Mouse (Mus musculus) heart, embryonic 15.5 days (tissue): ENCODE measurements at regions not wholly inside any gene's neighbourhood (a gene's known extent, or its start where the extent isn't known, plus 50 kb on each side); places are given as distances from the start of the nearest gene placed in this dataset.

Experiments
- ATAC-seq: fragments of 200-750 bp; cut with Nextera tagmentation; replicated peaks from 2 replicates; pipeline ENCODE4 v1.8.0; 2017; ENCODE audit warnings: low read depth, moderate TSS enrichment; ENCODE audit not compliant: insufficient number of reproducible peaks, insufficient read depth, low FRiP score
- H3K27ac ChIP-seq: fragments of 300-500 bp; sonication (generic); 2 replicates; pipeline ENCODE4 v1.5.1; 2015; ENCODE audit warnings: mild to moderate bottlenecking, inconsistent platforms
- H3K27me3 ChIP-seq: fragments of 300-500 bp; sonication (generic); 2 replicates; pipeline ENCODE4 v1.6.1; 2015; ENCODE audit warnings: inconsistent platforms
- H3K36me3 ChIP-seq: fragments of 300-500 bp; sonication (generic); 2 replicates; pipeline ENCODE4 v1.6.1; 2015; ENCODE audit warnings: mild to moderate bottlenecking, inconsistent platforms
- H3K4me1 ChIP-seq: fragments of 300-500 bp; sonication (generic); replicated peaks from 2 replicates; pipeline ENCODE4 v1.6.1; 2015; ENCODE audit warnings: inconsistent platforms
- H3K4me2 ChIP-seq: fragments of 300-500 bp; sonication (generic); 2 replicates; pipeline ENCODE4 v1.6.1; 2015; ENCODE audit warnings: inconsistent platforms, mild to moderate bottlenecking, moderate library complexity
- H3K4me3 ChIP-seq: fragments of 300-500 bp; sonication (generic); 2 replicates; pipeline ENCODE4 v1.5.1; 2015; ENCODE audit warnings: mild to moderate bottlenecking, inconsistent platforms
- H3K9ac ChIP-seq: fragments of 300-500 bp; sonication (generic); 2 replicates; pipeline ENCODE4 v1.6.1; 2015; ENCODE audit warnings: mild to moderate bottlenecking, inconsistent platforms
- H3K9me3 ChIP-seq: fragments of 300-500 bp; sonication (generic); replicated peaks from 2 replicates; pipeline ENCODE4 v1.6.1; 2016; ENCODE audit warnings: inconsistent platforms
- WGBS: fragments of 180-500 bp; shearing (Covaris S2); methylation state at CpG from one replicate; pipeline ENCODE4 v1.1.7; 2015; ENCODE audit warnings: mixed read lengths; 5-methylcytosine and 5-hydroxymethylcytosine counted together

DNA sequence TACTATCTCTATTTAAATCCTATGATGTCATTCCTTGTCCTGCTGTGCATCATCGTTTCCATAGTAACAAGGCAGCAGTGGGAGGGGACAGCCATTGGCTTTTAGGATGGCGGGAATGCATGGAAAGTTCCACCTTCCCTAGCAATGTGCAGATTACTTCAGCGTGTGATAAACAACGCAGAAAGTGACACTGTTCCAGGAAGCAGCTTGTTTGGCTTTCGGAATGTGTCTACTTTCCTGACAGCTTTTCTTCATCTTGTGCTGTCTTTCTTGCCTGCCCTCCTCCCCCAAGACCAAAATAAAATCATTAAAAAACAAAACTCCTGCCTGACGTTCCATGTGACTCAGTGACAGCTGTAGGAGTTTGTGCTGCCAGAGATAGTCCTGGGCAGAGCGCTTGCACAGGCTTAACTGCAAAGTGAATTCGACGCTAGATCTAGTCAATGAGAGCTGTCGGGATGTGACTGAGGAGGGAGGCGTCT, 149.6 kb downstream of the Enc1 start:
- Histone ChIP-seq H3K4me1 (peaks cover 13% of the 10 kb centered on the region), H3K27me3 (peaks cover 32% of the 10 kb centered on the region), H3K4me3 (no peak overlapping the region), H3K4me2 (peak overlapping the region; percentile 43), H3K9ac (no peak overlapping the region), H3K36me3 (no peaks in the 10 kb centered on the region), H3K27ac (no peak overlapping the region), H3K9me3 (no peaks in the 10 kb centered on the region)
- 13% methylated on average over 11 of the region's 11 CpGs for WGBS
- ATAC-seq: peak; percentile 50; the same call in 1 of the 2 replicates

DNA sequence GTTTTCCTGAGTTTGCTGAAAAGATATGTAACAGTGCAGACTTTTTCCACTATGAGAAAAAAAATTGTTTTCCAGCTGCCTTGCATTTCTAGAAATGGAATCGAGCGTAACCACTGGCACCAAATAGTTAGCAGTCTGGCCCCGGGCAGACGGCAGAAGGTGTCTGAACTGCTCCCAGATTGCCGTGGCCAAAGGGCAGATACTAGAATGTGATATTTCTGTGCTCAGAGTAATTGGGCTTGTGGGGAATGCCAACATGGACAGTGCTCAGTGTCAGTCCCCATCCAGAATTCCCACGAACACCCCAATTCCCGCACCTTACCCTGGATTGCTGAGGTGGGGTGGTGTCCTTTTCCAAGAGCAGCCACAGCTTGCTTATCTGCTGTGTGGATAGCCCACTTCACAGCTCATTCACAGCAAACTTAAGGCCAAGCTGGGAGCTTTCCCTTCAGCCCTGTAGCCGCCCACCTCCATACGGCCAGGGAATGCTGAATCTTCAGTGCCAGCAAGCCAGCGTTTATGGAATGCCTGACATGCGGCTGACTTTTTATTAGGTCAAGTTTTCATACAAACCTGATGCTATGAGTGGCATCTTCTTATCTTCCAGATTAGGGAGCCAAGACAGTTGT, 148.1 kb downstream of the Enc1 start:
- no peak overlapping the region for H3K4me3 ChIP-seq
- 0 out of 2 replicates have a peak overlapping the region, but pooled peaks have one; percentile 7 for H3K4me2 ChIP-seq
- no peaks in the 10 kb centered on the region for H3K36me3 ChIP-seq
- H3K9me3 ChIP-seq: no peaks in the 10 kb centered on the region
- 34% methylated on average over 11 of the region's 11 CpGs for WGBS
- H3K9ac ChIP-seq: no peak overlapping the region
- no peak for ATAC-seq
- peaks cover 36% of the 10 kb centered on the region for H3K27me3 ChIP-seq
- H3K27ac ChIP-seq: no peak overlapping the region
- H3K4me1 ChIP-seq: peaks cover 13% of the 10 kb centered on the region

DNA sequence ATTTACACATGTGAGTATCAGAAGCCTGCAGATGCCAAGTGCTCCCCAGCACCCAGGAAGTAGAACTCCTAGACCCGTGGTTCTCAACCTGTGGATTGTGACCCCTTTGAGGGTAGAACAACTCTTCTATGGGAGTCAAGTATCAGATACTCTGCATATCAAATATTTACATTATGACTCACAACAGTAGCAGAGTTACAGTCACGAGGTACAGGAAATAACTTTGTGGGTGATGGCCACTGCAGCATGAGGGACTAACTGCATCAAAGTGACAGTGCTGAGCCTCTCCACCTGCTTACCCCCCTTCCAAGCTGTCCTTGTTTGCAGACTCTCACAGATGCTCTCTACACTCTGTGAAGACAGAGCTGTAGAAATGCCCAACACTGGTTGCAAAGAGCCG, 145.6 kb downstream of the Enc1 start:
- no peak for ATAC-seq
- H3K9ac ChIP-seq: no peak overlapping the region
- no peak overlapping the region for H3K4me2 ChIP-seq
- H3K4me1 ChIP-seq: peaks cover 13% of the 10 kb centered on the region
- H3K27ac ChIP-seq: no peak overlapping the region
- no peaks in the 10 kb centered on the region for H3K9me3 ChIP-seq
- H3K36me3 ChIP-seq: no peaks in the 10 kb centered on the region
- no peak overlapping the region for H3K4me3 ChIP-seq
- peaks cover 42% of the 10 kb centered on the region for H3K27me3 ChIP-seq
- WGBS: 39% methylated on average over 3 of the region's 3 CpGs

DNA sequence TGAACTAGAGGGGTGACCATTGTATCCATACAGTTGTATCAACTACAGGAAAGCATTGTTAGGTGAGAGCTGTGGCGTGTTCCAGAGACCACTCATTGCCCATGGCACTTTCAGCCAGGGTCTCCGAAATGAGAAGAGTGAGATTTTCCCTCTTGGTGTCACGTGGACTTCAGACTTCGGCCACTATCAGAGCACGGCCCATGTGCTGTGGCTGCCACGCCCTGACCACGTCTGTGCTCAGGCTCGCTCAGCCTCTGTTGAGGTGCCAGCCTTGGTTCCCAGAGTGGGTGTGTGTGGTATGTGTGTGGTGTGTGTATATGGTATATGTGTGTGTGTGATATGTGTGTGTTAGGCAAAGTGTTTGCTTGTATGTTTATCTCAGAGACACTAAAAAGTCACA, 144.6 kb downstream of the Enc1 start:
- no peak overlapping the region for H3K27ac ChIP-seq
- 92% methylated on average over 8 of the region's 8 CpGs for WGBS
- H3K4me2 ChIP-seq: no peak overlapping the region
- peaks cover 13% of the 10 kb centered on the region for H3K4me1 ChIP-seq
- H3K9me3 ChIP-seq: no peaks in the 10 kb centered on the region
- H3K27me3 ChIP-seq: peaks cover 42% of the 10 kb centered on the region
- ATAC-seq: no peak
- no peaks in the 10 kb centered on the region for H3K36me3 ChIP-seq
- no peak overlapping the region for H3K4me3 ChIP-seq
- H3K9ac ChIP-seq: no peak overlapping the region

DNA sequence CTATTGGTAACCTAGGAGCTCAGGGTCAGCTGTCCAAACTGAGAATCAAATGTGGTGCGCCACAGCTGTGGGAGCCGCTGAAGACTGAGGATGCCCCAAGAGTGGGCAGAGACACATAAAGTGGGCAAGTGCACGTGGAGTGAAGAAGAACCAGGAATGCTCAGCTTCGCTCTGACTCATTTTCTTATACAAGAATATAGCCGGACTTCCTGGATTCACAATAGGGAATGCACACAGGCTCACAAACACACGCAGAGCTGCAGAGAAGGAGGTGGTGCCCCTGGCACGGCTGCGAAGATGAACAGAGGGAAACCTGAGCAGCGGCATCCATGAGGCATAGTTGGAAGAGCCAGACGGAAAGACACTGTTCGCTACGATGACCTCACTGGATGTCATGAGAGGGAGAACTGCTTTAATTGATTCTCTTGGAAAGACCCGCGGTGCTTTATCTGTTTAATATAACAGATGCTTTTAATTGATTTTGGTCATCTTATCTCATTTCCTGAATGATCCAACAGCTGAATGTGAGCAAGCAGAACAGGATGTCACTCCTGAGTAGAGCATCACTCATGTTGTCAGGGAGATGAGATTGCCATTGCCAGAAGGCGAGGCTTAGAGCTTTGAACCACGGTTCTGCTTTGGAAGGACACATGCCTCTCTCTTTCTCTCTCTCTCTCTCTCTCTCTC, 143.3 kb downstream of the Enc1 start:
- H3K4me1 ChIP-seq: peaks cover 9% of the 10 kb centered on the region
- no peak overlapping the region for H3K27ac ChIP-seq
- H3K9ac ChIP-seq: no peak overlapping the region
- no peaks in the 10 kb centered on the region for H3K36me3 ChIP-seq
- H3K27me3 ChIP-seq: peaks cover 42% of the 10 kb centered on the region
- no peak for ATAC-seq
- no peak overlapping the region for H3K4me3 ChIP-seq
- 70% methylated on average over 16 of the region's 16 CpGs for WGBS
- no peak overlapping the region for H3K4me2 ChIP-seq
- no peaks in the 10 kb centered on the region for H3K9me3 ChIP-seq

DNA sequence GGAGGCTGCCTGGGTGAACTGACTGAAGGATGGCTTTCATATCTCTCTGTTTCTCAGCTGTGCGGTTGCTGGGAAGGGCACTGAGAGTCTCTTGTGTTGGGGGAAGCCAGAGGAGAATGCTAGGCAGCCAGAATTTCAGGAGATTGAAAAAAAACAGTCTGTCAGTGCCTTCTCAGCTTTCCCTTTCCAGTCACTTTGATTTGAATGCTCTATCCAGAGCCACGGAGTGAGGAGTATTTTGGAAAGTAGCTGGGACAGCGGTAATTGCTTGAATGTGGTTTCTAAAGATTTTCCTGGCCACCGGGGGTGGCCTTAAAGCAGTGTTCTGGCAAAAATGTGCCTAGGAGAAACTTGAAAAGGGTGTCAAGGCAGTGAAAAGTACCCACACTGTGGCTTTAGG, 142.4 kb downstream of the Enc1 start:
- H3K27me3 ChIP-seq: peaks cover 40% of the 10 kb centered on the region
- no peaks in the 10 kb centered on the region for H3K4me1 ChIP-seq
- 35% methylated on average over 4 of the region's 4 CpGs for WGBS
- H3K4me3 ChIP-seq: no peak overlapping the region
- no peaks in the 10 kb centered on the region for H3K36me3 ChIP-seq
- H3K4me2 ChIP-seq: no peak overlapping the region
- no peaks in the 10 kb centered on the region for H3K9me3 ChIP-seq
- no peak overlapping the region for H3K9ac ChIP-seq
- no peak for ATAC-seq
- H3K27ac ChIP-seq: no peak overlapping the region

DNA sequence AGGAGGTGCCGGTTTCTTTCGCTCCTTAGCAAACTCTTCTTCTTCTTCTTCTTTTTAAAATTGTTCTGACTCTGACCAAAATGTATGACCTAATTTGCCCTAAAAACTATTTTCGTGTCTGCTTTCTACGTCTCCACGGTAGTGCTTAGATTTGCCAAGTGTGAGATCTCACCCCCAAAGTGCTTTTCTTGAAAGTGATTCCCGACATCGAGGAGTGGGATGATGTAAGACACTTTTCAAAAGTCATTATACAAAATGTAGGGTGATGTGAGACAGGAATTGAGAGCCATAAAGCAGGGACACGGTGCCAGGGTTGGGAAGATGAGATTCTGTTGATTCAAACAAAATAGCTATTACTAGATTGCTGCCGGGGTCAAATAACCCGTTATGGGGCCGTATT, 139.5 kb downstream of the Enc1 start:
- no peaks in the 10 kb centered on the region for H3K9me3 ChIP-seq
- no peak overlapping the region for H3K27ac ChIP-seq
- H3K4me2 ChIP-seq: no peak overlapping the region
- no peak for ATAC-seq
- no peak overlapping the region for H3K4me3 ChIP-seq
- H3K4me1 ChIP-seq: no peaks in the 10 kb centered on the region
- 71% methylated on average over 11 of the region's 11 CpGs for WGBS
- no peaks in the 10 kb centered on the region for H3K36me3 ChIP-seq
- peaks cover 21% of the 10 kb centered on the region; the same call in 1 of the 2 replicates for H3K27me3 ChIP-seq
- no peak overlapping the region for H3K9ac ChIP-seq

DNA sequence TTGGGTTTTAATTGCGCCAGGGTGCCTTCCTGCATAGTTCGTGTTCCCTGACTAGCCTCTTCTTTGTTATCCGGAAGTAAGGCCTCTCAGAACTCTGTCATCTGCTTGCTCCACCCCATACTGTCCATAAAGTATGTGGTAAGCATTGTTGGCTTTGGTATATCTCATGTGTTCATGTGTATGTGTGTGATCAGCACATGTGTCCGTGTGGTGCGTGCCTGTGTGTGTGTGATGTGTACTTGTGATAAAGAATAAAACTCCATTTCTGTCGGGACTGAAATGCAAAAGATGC, 135.3 kb downstream of the Enc1 start:
- Histone ChIP-seq H3K27ac (no peak overlapping the region), H3K4me3 (no peak overlapping the region), H3K27me3 (no peaks in the 10 kb centered on the region; the same call in 1 of the 2 replicates), H3K4me1 (no peaks in the 10 kb centered on the region), H3K4me2 (no peak overlapping the region), H3K36me3 (no peaks in the 10 kb centered on the region), H3K9me3 (no peaks in the 10 kb centered on the region), H3K9ac (no peak overlapping the region)
- no peak for ATAC-seq
- 82% methylated on average over 6 of the region's 6 CpGs for WGBS

DNA sequence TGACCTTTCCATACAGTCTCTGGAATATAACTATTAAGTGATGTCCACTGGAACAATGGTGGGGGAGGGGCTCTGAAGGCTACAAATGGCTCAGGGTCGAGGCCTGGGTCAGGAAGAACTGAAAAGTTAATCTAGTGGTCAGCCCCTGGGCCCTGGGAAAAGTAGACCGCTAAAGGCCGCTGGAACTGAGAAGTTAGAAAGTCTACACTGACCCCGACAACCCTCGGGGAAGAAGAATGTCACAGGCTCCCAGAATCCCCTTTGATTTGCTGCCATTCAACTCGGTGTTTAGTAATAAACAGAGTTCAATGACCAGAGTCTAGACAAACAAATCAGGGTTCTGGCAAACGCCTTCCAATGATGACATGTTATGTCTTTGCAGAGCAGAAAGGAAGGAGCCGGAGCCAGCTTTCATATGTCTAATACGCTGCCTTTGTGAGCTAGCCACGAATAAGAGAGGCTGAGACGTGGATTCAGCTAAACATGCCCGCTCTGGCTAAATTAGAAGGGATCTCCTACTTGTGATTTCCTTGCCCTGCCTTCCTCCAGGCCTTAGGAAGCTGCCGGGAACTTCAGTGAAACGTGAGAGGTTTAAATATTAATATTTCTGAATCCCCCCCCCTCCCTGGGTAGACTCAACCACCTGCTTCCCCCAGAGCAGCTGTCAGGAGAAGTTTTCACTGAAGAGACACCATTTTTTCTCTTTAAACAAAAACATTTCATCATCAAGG, 134.8 kb downstream of the Enc1 start:
- Histone ChIP-seq H3K9me3 (no peaks in the 10 kb centered on the region), H3K9ac (no peak overlapping the region), H3K27ac (no peak overlapping the region), H3K36me3 (no peaks in the 10 kb centered on the region), H3K27me3 (no peaks in the 10 kb centered on the region; the same call in none of the 2 replicates), H3K4me3 (no peak overlapping the region), H3K4me1 (no peaks in the 10 kb centered on the region), H3K4me2 (no peak overlapping the region)
- ATAC-seq: no peak
- WGBS: 64% methylated on average over 14 of the region's 14 CpGs

DNA sequence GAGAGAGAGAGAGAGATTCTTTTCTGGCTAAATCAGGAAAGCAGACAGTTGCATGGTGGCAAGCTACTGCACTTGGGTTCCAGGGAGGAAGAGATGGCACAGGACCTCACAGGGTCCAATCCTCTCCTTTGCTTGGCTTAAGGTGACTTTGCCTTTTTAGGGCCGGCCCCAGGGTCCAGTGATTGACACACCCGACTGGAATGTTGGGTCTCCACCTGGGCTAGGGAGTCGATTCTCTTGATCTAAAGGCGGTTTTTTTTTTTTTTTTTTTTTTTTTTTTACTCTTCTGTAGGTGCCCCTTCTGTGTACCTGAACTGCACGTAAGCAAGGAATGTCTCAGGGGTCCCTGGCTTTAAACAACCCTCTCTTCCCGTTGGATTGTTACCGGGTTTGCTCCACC, 131.4 kb downstream of the Enc1 start:
- Histone ChIP-seq H3K9ac (no peak overlapping the region), H3K27me3 (peaks cover 6% of the 10 kb centered on the region; the same call in 1 of the 2 replicates), H3K4me1 (no peaks in the 10 kb centered on the region), H3K9me3 (no peaks in the 10 kb centered on the region), H3K36me3 (no peaks in the 10 kb centered on the region), H3K4me3 (no peak overlapping the region), H3K27ac (no peak overlapping the region), H3K4me2 (no peak overlapping the region)
- 47% methylated on average over 7 of the region's 7 CpGs for WGBS
- no peak for ATAC-seq

DNA sequence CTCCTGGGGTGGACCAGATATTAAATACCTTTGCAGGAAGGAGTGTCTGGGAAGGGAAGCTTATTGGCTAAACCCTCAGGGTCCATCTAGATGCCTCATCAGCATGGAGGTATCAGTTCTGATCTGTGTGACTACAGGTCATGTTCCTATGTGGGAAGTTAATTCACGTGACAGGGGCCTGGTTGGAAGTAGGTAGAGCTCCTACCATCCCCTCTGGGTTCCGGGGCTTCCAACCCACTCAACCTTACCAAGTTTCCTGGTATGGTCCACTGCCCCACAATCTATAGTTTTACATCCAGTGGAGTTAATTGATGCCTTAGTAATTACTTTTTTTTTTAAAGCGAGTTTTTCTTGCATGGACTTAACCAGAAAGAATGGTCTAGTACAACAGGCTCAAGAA, 130.3 kb downstream of the Enc1 start:
- H3K36me3 ChIP-seq: no peaks in the 10 kb centered on the region

More for the DNA sequence above, 130.3 kb downstream of the Enc1 start:
- H3K9ac ChIP-seq: no peak overlapping the region
- H3K27ac ChIP-seq: no peak overlapping the region
- no peak for ATAC-seq
- peaks cover 8% of the 10 kb centered on the region; the same call in 1 of the 2 replicates for H3K27me3 ChIP-seq
- H3K4me2 ChIP-seq: no peak overlapping the region
- H3K4me3 ChIP-seq: no peak overlapping the region
- 83% methylated on average over 3 of the region's 3 CpGs for WGBS
- no peaks in the 10 kb centered on the region for H3K4me1 ChIP-seq
- H3K9me3 ChIP-seq: no peaks in the 10 kb centered on the region
